Mouse (Mus musculus): ENCODE measurements around the gene Bcl11b.

- TF ChIP-seq CTCF (IDR thresholded peaks at IDR 0.05; ENCODE audit: low read depth) (no peak), EP300 (optimal IDR thresholded peaks at IDR 0.05) (no peak)
These were observed 19.6 kb upstream of the Bcl11b start for GRCm38 (mm10) chr12:108022835-108023615.

All from stomach, postnatal 0 days (tissue).